Comparison of ENCODE assay signal across 8 mouse cellular contexts in genomic region chr3:30602740-30603098, GRCm38 (mm10). TPM values are rescaled to one million over a fixed set of nuclear protein-coding genes. Genes with fewer than 3 reads are reported as not detected.
DNase-seq lines count a peak whose midpoint lies in the region; ATAC-seq and TF ChIP-seq lines count a peak whose summit lies in the region.

No protein-coding gene starts in this region.

- no peak for TF ChIP-seq CTCF in bone marrow, adult 2 months (IDR thresholded peaks at IDR 0.05; ENCODE audit: control insufficient read depth, insufficient read depth, low read length)
- no peak; the same call in 1 of the 2 replicates for TF ChIP-seq CTCF in forebrain, postnatal 0 days (IDR thresholded peaks at IDR 0.05; ENCODE audit: low read depth)

- no peak; the same call in 1 of the 2 replicates for TF ChIP-seq POLR2A in bone marrow, adult 2 months (IDR thresholded peaks at IDR 0.05; ENCODE audit: borderline replicate concordance, control insufficient read depth, low read depth, low read length)

- DNase-seq in right cerebral cortex, postnatal 14 days: peak; percentile 65
- no peak for DNase-seq in right cerebral cortex, adult 18-20 months
- DNase-seq in forebrain, postnatal 0 days: no peak
- peak; percentile 85 for DNase-seq in kidney, postnatal 14 days
- DNase-seq in midbrain, embryonic 10.5 days (ENCODE audit: low spot score): no peak
- no peak for DNase-seq in left cerebral cortex, adult 8-10 months (ENCODE audit: low spot score in 2 of 2)
- no peak for DNase-seq in frontal cortex, postnatal 10 days (ENCODE audit: low spot score in 2 of 2)

- peak; percentile 23 for ATAC-seq in forebrain, postnatal 0 days

- no peaks in the 10 kb centered on the region for H3K27me3 ChIP-seq in forebrain, postnatal 0 days (ENCODE audit: insufficient read depth, low read length)
- peaks cover 25% of the 10 kb centered on the region for H3K27me3 ChIP-seq in midbrain, embryonic 10.5 days (ENCODE audit: low read depth, poor library complexity, severe bottlenecking)

- peak overlapping the region; percentile 99 for H3K27ac ChIP-seq in bone marrow, adult 2 months (ENCODE audit: control insufficient read depth, insufficient read depth, low read depth, low read length, poor library complexity)
- H3K27ac ChIP-seq in forebrain, postnatal 0 days (ENCODE audit: low read depth, low read length): peak overlapping the region; percentile 92
- peak overlapping the region; percentile 91 for H3K27ac ChIP-seq in midbrain, embryonic 10.5 days (replicated peaks)

- under 1% methylated on average over 27 of the region's 27 CpGs for WGBS in bone marrow, adult 2 months
- WGBS in forebrain, postnatal 0 days: 2% methylated on average over 27 of the region's 27 CpGs
- under 1% methylated on average over 27 of the region's 27 CpGs for WGBS in midbrain, embryonic 10.5 days

- H3K4me2 ChIP-seq in forebrain, postnatal 0 days (ENCODE audit: low read depth): peak overlapping the region; percentile 80

- no peaks in the 10 kb centered on the region for H3K9me3 ChIP-seq in forebrain, postnatal 0 days (ENCODE audit: low read length)
- no peaks in the 10 kb centered on the region for H3K9me3 ChIP-seq in midbrain, embryonic 10.5 days (replicated peaks)

- peak overlapping the region; percentile 79 for H3K9ac ChIP-seq in forebrain, postnatal 0 days

- H3K4me1 ChIP-seq in bone marrow, adult 2 months (ENCODE audit: control insufficient read depth, insufficient read depth, low read length): no peaks in the 10 kb centered on the region
- H3K4me1 ChIP-seq in forebrain, postnatal 0 days (ENCODE audit: insufficient read depth): peaks cover 6% of the 10 kb centered on the region
- H3K4me1 ChIP-seq in midbrain, embryonic 10.5 days: peaks cover 27% of the 10 kb centered on the region

- peak overlapping the region; percentile 85 for H3K4me3 ChIP-seq in bone marrow, adult 2 months (replicated peaks; ENCODE audit: control insufficient read depth, low read depth, low read length)
- peak overlapping the region; percentile 66 for H3K4me3 ChIP-seq in forebrain, postnatal 0 days (ENCODE audit: low read depth, low read length)
- H3K4me3 ChIP-seq in midbrain, embryonic 10.5 days: peak overlapping the region; percentile 77

- peaks cover 4% of the 10 kb centered on the region for H3K36me3 ChIP-seq in forebrain, postnatal 0 days (ENCODE audit: insufficient read depth)
- H3K36me3 ChIP-seq in midbrain, embryonic 10.5 days: peaks cover 25% of the 10 kb centered on the region

RNA-seq across cellular contexts. Expression of gene Mynn, which starts 0.9 kb away (rescaled TPM):
- 5.0 and 9.7 TPM in 2 replicates for polyA plus RNA-seq in bone marrow, adult 2 months (2011; ENCODE audit: insufficient read depth, insufficient read length, low replicate concordance, missing spikeins)
- 28.0 and 31.0 TPM in 2 replicates for total RNA-seq in forebrain, postnatal 0 days (2014; rRNA removed)
- polyA plus RNA-seq in forebrain, postnatal 0 days (2015; fragmentation: Nextera tagmentation; extraction: Ambion mirVana): 17.2 and 21.1 TPM in 2 replicates
- 32.4 and 35.0 TPM in 2 replicates for polyA plus RNA-seq in midbrain, embryonic 10.5 days (2016; fragmentation: Nextera tagmentation; extraction: Ambion mirVana)
- 10 to 100 TPM; 14.5 to 19.6 (median 17.5) TPM for total RNA-seq in left cerebral cortex, adult 8-10 months (2022)

RNA-seq across cellular contexts. Expression of gene Actrt3, which starts 3.0 kb away (rescaled TPM):
- polyA plus RNA-seq in bone marrow, adult 2 months (2011; ENCODE audit: insufficient read depth, insufficient read length, low replicate concordance, missing spikeins): not detected in 2 replicates
- total RNA-seq in forebrain, postnatal 0 days (2014; rRNA removed): 0.14 and 0.54 TPM in 2 replicates
- 0.54 and 0.58 TPM in 2 replicates for polyA plus RNA-seq in forebrain, postnatal 0 days (2015; fragmentation: Nextera tagmentation; extraction: Ambion mirVana)
- polyA plus RNA-seq in midbrain, embryonic 10.5 days (2016; fragmentation: Nextera tagmentation; extraction: Ambion mirVana): 0.10 TPM in 1 of 2 replicates, not detected in the other
- total RNA-seq in left cerebral cortex, adult 8-10 months (2022): 1 to 10 TPM in 2 of 4 experiments, under 1 TPM in 2; 0.95 to 1.9 (median 1.2) TPM

RNA-seq across cellular contexts. Expression of gene Lrriq4, which starts 41.6 kb away (rescaled TPM):
- not detected in 2 replicates for polyA plus RNA-seq in bone marrow, adult 2 months (2011; ENCODE audit: insufficient read depth, insufficient read length, low replicate concordance, missing spikeins)
- not detected in 2 replicates for total RNA-seq in forebrain, postnatal 0 days (2014; rRNA removed)
- not detected in 2 replicates for polyA plus RNA-seq in forebrain, postnatal 0 days (2015; fragmentation: Nextera tagmentation; extraction: Ambion mirVana)
- not detected in 2 replicates for polyA plus RNA-seq in midbrain, embryonic 10.5 days (2016; fragmentation: Nextera tagmentation; extraction: Ambion mirVana)
- not detected for total RNA-seq in left cerebral cortex, adult 8-10 months (2022)

RNA-seq across cellular contexts. Expression of gene Lrrc34, which starts 45.0 kb away (rescaled TPM):
- polyA plus RNA-seq in bone marrow, adult 2 months (2011; ENCODE audit: insufficient read depth, insufficient read length, low replicate concordance, missing spikeins): 2.1 TPM in 1 of 2 replicates, not detected in the other
- total RNA-seq in forebrain, postnatal 0 days (2014; rRNA removed): 1.7 and 2.1 TPM in 2 replicates
- polyA plus RNA-seq in forebrain, postnatal 0 days (2015; fragmentation: Nextera tagmentation; extraction: Ambion mirVana): 1.6 and 1.7 TPM in 2 replicates
- 1.8 and 2.5 TPM in 2 replicates for polyA plus RNA-seq in midbrain, embryonic 10.5 days (2016; fragmentation: Nextera tagmentation; extraction: Ambion mirVana)
- total RNA-seq in left cerebral cortex, adult 8-10 months (2022): under 1 TPM in 3 of 4 experiments, not detected in 1; 0.19 to 0.60 (median 0.23) TPM

RNA-seq across cellular contexts. Expression of gene Mecom, which starts 54.9 kb away (rescaled TPM):
- polyA plus RNA-seq in bone marrow, adult 2 months (2011; ENCODE audit: insufficient read depth, insufficient read length, low replicate concordance, missing spikeins): 0.70 and 1.4 TPM in 2 replicates
- 3.2 and 3.9 TPM in 2 replicates for total RNA-seq in forebrain, postnatal 0 days (2014; rRNA removed)
- polyA plus RNA-seq in forebrain, postnatal 0 days (2015; fragmentation: Nextera tagmentation; extraction: Ambion mirVana): 1.9 TPM in 2 replicates
- 22.6 and 34.8 TPM in 2 replicates for polyA plus RNA-seq in midbrain, embryonic 10.5 days (2016; fragmentation: Nextera tagmentation; extraction: Ambion mirVana)
- 1 to 10 TPM; 3.4 to 6.2 (median 5.2) TPM for total RNA-seq in left cerebral cortex, adult 8-10 months (2022)

Comparison
In these comparisons a context has a peak if more than half of its experiments do, and no peak if none do; other contexts are left out.
1. DNase-seq: peak in right cerebral cortex, postnatal 14 days (single experiment) and kidney, postnatal 14 days (single experiment); none in right cerebral cortex, adult 18-20 months (single experiment), forebrain, postnatal 0 days (single experiment), midbrain, embryonic 10.5 days (single experiment), left cerebral cortex, adult 8-10 months (0 of 2) and frontal cortex, postnatal 10 days (0 of 2).
2. Peak in every context shown above with its lines, with median percentiles within 50 percentile points of each other: H3K27ac ChIP-seq and H3K4me3 ChIP-seq.